Mouse (Mus musculus): ENCODE measurements around the gene Rere.

Rere gene

GRCm38 (mm10) chr4:150426880-150427476 is 145.5 kb downstream of the Rere start:
- DNase-seq (ENCODE audit: low spot score in 2 of 2): no peak

- no peak for DNase-seq (ENCODE audit: low spot score in 2 of 2)
These were observed 147.3 kb downstream of the Rere start for GRCm38 (mm10) chr4:150428762-150429161.

- no peak for DNase-seq (ENCODE audit: low spot score in 2 of 2)
These were observed 152.6 kb downstream of the Rere start for GRCm38 (mm10) chr4:150433827-150434574.

GRCm38 (mm10) chr4:150435590-150435989 is 154.1 kb downstream of the Rere start:
- DNase-seq (ENCODE audit: low spot score in 2 of 2): no peak

GRCm38 (mm10) chr4:150438621-150439020 is 157.2 kb downstream of the Rere start:
- no peak for DNase-seq (ENCODE audit: low spot score in 2 of 2)

- DNase-seq (ENCODE audit: low spot score in 2 of 2): no peak
These were observed 160.5 kb downstream of the Rere start for GRCm38 (mm10) chr4:150441931-150442330.

GRCm38 (mm10) chr4:150444068-150444467 is 162.6 kb downstream of the Rere start:
- no peak for DNase-seq (ENCODE audit: low spot score in 2 of 2)

- DNase-seq (ENCODE audit: low spot score in 2 of 2): no peak
These were observed 165.2 kb downstream of the Rere start for GRCm38 (mm10) chr4:150446617-150447016.

GRCm38 (mm10) chr4:150447517-150447916 is 166.1 kb downstream of the Rere start:
- DNase-seq (ENCODE audit: low spot score in 2 of 2): no peak

GRCm38 (mm10) chr4:150448433-150448832 is 167.0 kb downstream of the Rere start:
- DNase-seq (ENCODE audit: low spot score in 2 of 2): no peak

GRCm38 (mm10) chr4:150450081-150450691 is 168.7 kb downstream of the Rere start:
- DNase-seq (ENCODE audit: low spot score in 2 of 2): no peak

- no peak for DNase-seq (ENCODE audit: low spot score in 2 of 2)
These were observed 170.9 kb downstream of the Rere start for GRCm38 (mm10) chr4:150452155-150452847.

- DNase-seq (ENCODE audit: low spot score in 2 of 2): no peak
These were observed 173.3 kb downstream of the Rere start for GRCm38 (mm10) chr4:150454571-150455306.

- DNase-seq (ENCODE audit: low spot score in 2 of 2): no peak
These were observed 174.3 kb downstream of the Rere start for GRCm38 (mm10) chr4:150455750-150456149.

- no peak for DNase-seq (ENCODE audit: low spot score in 2 of 2)
These were observed 175.0 kb downstream of the Rere start for GRCm38 (mm10) chr4:150456452-150456851.

GRCm38 (mm10) chr4:150456886-150457285 is 175.4 kb downstream of the Rere start:
- no peak for DNase-seq (ENCODE audit: low spot score in 2 of 2)

GRCm38 (mm10) chr4:150457353-150457752 is 175.9 kb downstream of the Rere start:
- no peak for DNase-seq (ENCODE audit: low spot score in 2 of 2)

GRCm38 (mm10) chr4:150457771-150458170 is 176.3 kb downstream of the Rere start:
- DNase-seq (ENCODE audit: low spot score in 2 of 2): no peak

GRCm38 (mm10) chr4:150459022-150459794 is 177.8 kb downstream of the Rere start:
- no peak for DNase-seq (ENCODE audit: low spot score in 2 of 2)

- no peak for DNase-seq (ENCODE audit: low spot score in 2 of 2)
These were observed 179.0 kb downstream of the Rere start for GRCm38 (mm10) chr4:150460451-150460850.

GRCm38 (mm10) chr4:150461011-150461410 is 179.6 kb downstream of the Rere start:
- no peak for DNase-seq (ENCODE audit: low spot score in 2 of 2)
